Mouse (Mus musculus) adrenal gland, adult 8-10 months (tissue): Measurements from ENCODE around the gene Axl. TPM values are rescaled to one million over a fixed set of nuclear protein-coding genes. Genes with fewer than 3 reads are reported as not detected.
A peak's percentile ranks its signal among the peaks of the same experiment; 100 is the strongest.

ENCODE experiments used
- DNase-seq: peaks from one replicate; pipeline ENCODE4 v3.0.0; 2022
- total RNA-seq, 4 experiments: library from RNA; stranded (reverse); gene quantifications; 2 replicates each; pipeline ENCODE4 v1.2.4; 2022

Axl gene
- 10 to 100 TPM; 51.4 to 73.8 (median 64.5) TPM for total RNA-seq

GRCm38 (mm10) chr7:25788220-25789128 lies at the start of gene Axl:
Gene Axl (minus strand): TSS chr7:25788705.
- DNase-seq, result no peak

DNA sequence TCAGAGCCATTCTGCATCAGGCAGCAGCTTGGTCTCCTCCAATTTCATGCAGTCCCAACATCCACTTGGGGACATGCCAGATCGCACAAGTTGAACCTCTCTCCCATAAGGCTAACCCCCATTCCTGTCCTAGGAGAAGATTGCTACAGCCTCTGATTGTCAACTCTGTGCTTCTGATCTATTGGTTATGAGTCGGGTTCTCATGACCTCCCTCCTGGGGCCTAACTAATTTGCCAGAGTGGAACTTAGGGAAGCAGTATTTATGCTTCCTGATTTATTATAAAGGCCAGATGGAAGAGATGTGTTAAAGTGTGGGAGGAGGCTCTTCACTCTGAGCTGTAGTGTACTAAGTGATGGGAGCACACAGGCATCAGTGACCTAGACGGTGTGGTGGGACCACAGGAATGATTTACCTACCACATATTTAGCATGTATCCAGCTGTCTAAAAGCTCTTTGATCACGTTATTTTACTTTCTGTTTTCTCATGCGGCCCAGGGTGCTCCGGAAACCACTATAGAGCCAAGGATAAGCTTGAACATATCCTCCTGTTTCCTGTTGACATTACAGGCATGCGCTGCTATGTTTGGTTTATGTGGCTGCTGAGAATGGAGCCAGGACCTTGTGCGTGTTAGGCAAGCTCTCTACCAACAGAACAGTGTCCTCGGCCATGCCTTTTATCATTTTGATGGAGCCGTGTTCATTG lies 46.8 kb upstream of the Axl start:
- DNase-seq, result no peak

GRCm38 (mm10) chr7:25831557-25832530 lies 43.3 kb upstream of the Axl start:
- DNase-seq, result no peak

DNA sequence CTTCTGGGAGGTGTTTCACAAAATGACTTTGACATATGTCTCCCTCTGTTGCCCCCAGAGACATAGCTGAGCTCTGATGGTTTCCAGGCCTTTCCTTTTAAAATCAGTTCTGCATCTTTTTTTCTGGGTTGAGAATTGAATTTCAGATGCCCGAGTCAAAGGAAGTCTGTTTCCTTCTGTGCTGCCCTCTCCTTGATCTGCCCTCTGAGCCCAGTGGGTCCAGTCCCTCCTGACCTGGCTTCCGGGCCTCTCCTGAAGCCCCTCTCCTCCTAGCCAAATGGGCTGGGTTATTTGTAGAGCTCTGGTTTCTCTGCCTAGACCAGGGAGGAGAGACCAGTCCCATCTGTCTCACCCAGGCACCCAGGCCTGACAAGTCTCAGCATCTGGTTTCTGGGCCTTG lies 41.7 kb upstream of the Axl start:
- no peak for DNase-seq

GRCm38 (mm10) chr7:25827199-25827598 lies 38.7 kb upstream of the Axl start:
- peak; percentile 55 for DNase-seq

DNA sequence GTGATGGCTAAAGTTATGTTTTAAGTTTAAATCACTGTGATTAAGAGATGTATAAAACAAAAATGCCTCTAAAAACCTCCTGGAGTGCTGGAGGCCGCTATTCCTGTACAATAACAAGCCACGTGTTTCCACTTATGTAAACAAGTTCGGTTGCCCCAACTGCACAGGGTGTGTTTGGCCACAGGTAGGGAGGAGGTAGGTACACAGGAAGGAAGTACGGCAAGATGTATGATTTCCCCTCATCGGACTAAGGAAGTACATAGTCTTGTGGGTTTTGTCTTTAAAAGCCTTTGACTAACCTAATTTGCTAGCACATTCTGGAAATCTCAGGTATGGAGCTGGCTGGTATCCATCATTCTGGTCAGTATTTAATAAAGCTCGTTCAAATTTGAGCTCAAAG lies 37.5 kb upstream of the Axl start:
- DNase-seq, result no peak

DNA sequence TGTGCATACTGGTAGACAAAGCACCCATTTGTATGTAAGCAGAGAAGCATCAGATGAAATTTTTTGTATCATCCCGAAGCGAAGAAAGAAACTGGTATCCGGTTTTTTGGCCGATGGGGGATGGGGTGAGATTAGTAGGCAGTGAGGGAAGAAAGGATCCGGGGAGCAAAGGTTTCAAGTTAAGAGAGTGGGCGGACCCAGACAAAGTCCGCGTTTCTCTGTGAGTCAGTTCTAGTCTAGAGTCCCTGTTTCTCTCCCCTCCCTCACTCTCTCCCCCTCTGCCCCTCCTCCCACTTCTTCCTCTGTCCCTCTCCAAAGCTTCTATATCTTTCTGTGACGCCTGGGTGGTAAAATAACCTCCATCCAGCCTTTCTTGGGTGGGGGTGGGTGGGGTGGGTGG lies 36.5 kb upstream of the Axl start:
- DNase-seq, result no peak

GRCm38 (mm10) chr7:25816241-25816919 lies 27.9 kb upstream of the Axl start, which contains the start of gene Cyp2s1:
Gene Cyp2s1 (minus strand): TSS chr7:25816913.
- DNase-seq, result no peak

GRCm38 (mm10) chr7:25815571-25815970 lies 27.1 kb upstream of the Axl start:
- no peak for DNase-seq

GRCm38 (mm10) chr7:25814711-25815110 lies 26.2 kb upstream of the Axl start:
- no peak for DNase-seq

DNA sequence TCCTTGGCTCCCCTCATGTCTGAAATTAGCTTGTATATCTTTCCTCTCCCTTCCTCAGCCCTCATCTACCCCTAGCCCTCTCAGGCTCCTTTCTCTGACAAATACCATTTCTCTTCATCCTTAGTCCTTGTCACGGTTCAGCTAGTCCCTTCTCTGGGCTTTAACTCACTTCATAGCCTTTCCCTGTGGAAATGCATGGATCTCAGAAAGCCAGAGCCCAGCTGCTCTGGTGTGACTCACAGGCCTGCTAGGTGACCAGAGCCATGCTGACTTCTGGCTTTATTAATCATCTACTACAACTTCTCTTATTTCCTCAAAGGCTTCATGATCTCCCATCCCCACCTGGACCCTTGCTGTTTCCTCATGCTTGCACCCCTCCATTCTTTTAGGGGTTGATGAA lies 23.7 kb upstream of the Axl start:
- DNase-seq, result no peak

GRCm38 (mm10) chr7:25811716-25812115 lies 23.2 kb upstream of the Axl start:
- no peak for DNase-seq

DNA sequence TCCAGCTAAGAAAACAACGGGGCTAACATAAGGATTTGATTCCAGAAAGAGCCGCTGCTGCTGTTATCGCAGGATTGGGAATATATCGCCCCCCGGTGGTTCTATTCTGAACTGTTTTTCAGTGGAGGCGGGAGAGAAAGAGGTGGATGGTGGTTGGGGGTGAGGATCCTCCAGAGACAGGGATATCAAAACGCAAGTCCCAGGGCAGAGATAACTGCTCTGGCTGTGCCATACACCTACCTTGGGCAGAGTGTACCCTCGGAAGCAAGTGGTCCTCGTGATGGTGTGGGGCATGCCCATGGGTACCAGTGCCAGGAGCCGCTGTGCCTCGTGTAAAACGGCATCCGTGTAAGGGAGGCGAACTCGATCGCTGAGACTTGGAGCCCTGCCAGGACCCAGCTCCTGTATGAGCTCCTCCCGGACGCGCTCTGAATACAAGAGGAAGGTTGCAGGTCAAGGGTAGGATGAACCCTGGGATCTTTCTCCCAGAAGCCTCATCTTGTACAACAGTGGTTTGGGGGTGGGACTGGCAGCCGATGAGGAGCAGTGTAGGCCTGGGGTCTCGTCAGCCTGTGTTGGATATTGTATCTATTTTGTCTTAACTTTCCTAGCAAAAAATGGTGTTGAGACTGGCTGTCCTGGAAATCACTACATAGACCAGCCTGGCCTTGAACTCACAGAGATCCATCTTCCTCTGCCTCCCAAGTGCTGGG lies 17.3 kb upstream of the Axl start:
- DNase-seq, result peak; percentile 41

GRCm38 (mm10) chr7:25804792-25805191 lies 16.3 kb upstream of the Axl start:
- DNase-seq, result no peak

DNA sequence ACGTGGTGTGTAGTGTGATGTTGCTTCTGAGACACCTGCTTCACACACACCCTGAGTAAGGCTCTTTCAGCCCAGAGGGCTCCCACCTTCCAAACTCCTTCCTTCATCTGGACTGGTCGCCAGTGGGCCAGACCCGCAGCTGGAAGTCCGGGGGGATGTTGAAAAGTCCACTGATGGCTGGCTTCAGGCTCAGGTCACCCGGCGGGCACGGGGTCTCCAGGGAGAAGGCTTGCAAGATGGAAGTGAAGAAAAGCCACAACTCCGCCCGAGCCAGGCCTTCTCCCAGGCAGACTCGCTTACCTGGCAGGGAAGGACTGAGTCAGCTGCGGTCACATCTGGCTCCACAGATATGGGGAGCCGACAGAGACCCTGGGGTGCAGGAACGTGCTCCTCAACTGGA lies 15.0 kb upstream of the Axl start:
- DNase-seq, result no peak

DNA sequence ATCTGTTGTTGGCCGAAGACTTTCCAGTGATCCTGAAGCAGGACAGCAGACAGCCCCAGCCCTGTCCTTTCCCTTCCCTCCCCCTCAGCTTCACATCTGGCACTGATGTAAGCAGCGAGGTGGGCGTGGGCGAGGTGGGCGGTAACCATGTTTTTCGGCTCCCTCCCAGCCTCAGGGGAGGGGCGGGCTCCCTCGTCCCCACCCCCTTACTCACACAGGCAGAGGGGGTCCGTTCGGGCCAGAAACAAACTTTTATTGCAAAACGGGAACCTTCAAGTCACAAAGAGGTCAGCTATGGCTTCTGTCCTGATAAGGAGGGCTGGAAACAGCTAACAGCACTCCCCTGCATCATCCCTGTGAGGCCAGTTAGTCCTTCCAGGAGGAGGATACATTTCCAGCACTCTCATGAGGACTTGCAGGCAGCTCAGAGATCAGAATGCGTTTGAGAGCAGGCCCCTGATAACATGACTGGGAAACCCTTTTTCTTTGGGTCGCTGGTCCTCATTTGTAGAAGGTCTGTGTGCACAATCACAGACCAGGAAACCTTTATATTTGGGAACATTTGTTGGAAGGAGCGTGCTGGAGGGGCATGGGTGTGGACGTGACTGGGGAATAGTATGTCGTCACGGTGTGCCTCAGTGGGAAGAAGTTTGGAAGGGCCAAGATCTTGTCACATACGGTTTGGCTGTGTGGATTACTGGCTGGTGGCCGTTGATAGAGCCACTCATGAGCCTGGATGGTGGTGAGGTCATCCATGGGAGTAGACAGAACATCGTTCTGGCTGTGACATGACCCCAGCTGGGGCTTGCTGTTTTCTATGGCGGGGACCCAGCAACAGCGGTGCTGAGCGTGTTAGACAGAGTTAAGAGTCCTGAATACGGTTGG lies 14.0 kb upstream of the Axl start:
- no peak for DNase-seq

DNA sequence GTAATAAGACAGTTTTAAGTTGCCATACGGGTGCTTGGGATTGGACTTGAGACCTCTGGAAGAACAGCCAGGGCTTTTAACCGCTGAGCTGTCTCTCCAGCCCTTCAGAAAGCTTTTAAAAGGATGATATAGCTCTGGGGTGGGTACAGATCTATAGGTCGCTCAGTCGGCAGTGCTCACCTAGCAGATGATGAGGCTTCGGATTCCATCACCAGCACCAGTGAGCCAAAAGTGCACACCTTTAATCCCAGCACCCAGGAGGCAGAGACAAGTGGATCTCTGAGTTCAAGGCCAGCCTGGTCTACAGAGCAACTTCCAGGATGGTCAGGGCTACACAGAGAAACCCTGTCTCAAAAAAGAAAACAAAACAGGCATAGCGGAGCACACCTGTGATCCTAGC lies 12.5 kb upstream of the Axl start:
- no peak for DNase-seq

GRCm38 (mm10) chr7:25799369-25799768 lies 10.9 kb upstream of the Axl start:
- no peak for DNase-seq

GRCm38 (mm10) chr7:25798540-25798939 lies 10.0 kb upstream of the Axl start:
- DNase-seq, result no peak

GRCm38 (mm10) chr7:25794775-25795174 lies 6.3 kb upstream of the Axl start:
- DNase-seq, result no peak
